Mouse (Mus musculus): ENCODE results near the gene Dnaja2. TPM values are rescaled to one million over a fixed set of nuclear protein-coding genes. Genes with fewer than 3 reads are reported as not detected.

Gene Dnaja2
- total and polyA plus RNA-seq, 3 experiments: 30.2 to 278 (median 250) TPM

DNA sequence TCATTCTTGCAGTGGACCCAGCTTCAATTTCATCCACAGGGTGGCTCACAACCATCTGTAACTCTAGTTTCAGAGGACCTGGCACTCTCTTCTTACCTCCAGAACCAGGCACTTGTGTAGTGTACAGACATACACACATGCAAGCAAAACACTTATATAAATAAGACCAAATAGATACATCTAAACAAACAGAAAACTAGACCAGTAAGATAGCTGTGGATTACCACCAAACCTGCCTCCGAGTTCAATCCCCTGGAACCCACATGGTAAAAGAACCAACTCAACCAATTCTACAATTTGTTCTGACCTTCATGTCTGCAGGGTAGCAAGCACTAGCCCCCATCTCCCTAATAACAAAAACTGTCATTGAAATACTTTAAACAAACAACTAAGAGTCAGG, 3.2 kb downstream of the Dnaja2 start:
- 0 out of 2 replicates have a peak, but pooled peaks cover 5% of the 10 kb centered on the region for H3K79me2 ChIP-seq (replicated peaks; ENCODE audit: control insufficient read depth, insufficient read depth, low read length)
- no peak overlapping the region for H3K27ac ChIP-seq
- intact Hi-C loops (cut with DNase I): loop anchor here (10.0 kb wide), 1 partner anchor 477 kb away; the partner anchor contains the start of gene Dhps
- H3K4me3 ChIP-seq: no peak overlapping the region
- H3K4me1 ChIP-seq (ENCODE audit: control insufficient read depth, insufficient read depth, low read length): peaks cover 4% of the 10 kb centered on the region
- H3K27me3 ChIP-seq (ENCODE audit: control insufficient read depth, insufficient read depth, low read length): no peaks in the 10 kb centered on the region
- H3K36me3 ChIP-seq (ENCODE audit: control insufficient read depth, insufficient read depth, low read length): peaks cover 57% of the 10 kb centered on the region
- no peak for DNase-seq
- 74% methylated on average over 1 of the region's 1 CpGs for WGBS
- TF ChIP-seq EP300 (IDR thresholded peaks at IDR 0.05; ENCODE audit: insufficient read depth, low read depth, low read length): no peak
- TF ChIP-seq POLR2A (IDR thresholded peaks at IDR 0.05; ENCODE audit: insufficient read depth, low read depth, low read length): no peak
- TF ChIP-seq CTCF (IDR thresholded peaks at IDR 0.05): 0 out of 2 replicates have a peak, but pooled peaks have one; percentile 21
- no peak overlapping the region for H3K9ac ChIP-seq (ENCODE audit: low read depth, low read length)

DNA sequence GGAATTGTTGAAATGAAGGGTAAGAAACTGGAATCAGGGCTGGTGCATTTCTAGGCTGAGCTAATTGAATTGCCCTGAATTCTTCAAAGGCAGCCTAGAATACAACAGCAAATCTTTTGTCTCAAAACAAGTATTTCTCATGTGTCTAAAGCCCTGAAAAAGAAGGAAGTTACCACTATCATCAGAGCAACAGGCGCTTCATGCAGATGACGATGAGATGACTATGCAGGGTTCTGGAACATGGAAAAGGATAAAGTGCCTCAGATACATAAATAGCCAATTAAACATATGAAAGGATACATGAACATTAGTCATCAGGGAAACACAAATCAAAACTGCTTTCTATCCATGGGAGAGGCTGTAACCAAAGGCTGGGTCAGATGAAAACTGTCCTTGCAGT, 18.8 kb downstream of the Dnaja2 start:
- H3K9ac ChIP-seq (ENCODE audit: low read depth, low read length): no peak overlapping the region
- TF ChIP-seq CTCF (IDR thresholded peaks at IDR 0.05) (no peak), POLR2A (IDR thresholded peaks at IDR 0.05; ENCODE audit: insufficient read depth, low read depth, low read length) (no peak), EP300 (IDR thresholded peaks at IDR 0.05; ENCODE audit: insufficient read depth, low read depth, low read length) (no peak)
- H3K27me3 ChIP-seq (ENCODE audit: control insufficient read depth, insufficient read depth, low read length): no peaks in the 10 kb centered on the region
- H3K4me1 ChIP-seq (ENCODE audit: control insufficient read depth, insufficient read depth, low read length): no peaks in the 10 kb centered on the region
- H3K27ac ChIP-seq: no peak overlapping the region
- 95% methylated on average over 2 of the region's 2 CpGs for WGBS
- H3K36me3 ChIP-seq (ENCODE audit: control insufficient read depth, insufficient read depth, low read length): peaks cover 13% of the 10 kb centered on the region
- H3K4me3 ChIP-seq: no peak overlapping the region
- H3K79me2 ChIP-seq (replicated peaks; ENCODE audit: control insufficient read depth, insufficient read depth, low read length): no peaks in the 10 kb centered on the region
- no peak for DNase-seq
- intact Hi-C loops (cut with DNase I): no loop called here

DNA sequence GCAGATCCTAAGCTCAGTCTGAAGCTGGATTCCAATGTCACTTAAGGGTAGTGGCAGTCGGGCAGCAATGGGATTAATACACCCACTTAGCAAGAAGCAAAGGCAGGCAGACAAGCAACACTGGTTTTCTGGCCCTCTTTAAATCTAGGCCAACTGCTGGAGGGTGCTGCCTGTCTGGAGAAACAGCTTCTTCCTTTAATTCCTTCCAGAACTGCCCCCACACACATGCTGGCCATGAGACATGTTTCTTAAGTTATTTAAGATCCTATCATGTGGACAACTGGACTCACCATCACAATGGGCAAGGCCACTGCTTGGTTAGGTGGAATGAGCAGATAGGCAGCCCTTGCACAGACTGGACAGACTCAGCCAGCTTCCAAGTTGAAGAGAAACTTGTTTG, 21.0 kb downstream of the Dnaja2 start:
- Histone ChIP-seq H3K36me3 (ENCODE audit: control insufficient read depth, insufficient read depth, low read length) (peaks cover 13% of the 10 kb centered on the region), H3K79me2 (replicated peaks; ENCODE audit: control insufficient read depth, insufficient read depth, low read length) (no peaks in the 10 kb centered on the region), H3K9ac (ENCODE audit: low read depth, low read length) (no peak overlapping the region), H3K27ac (no peak overlapping the region), H3K4me1 (ENCODE audit: control insufficient read depth, insufficient read depth, low read length) (no peaks in the 10 kb centered on the region), H3K27me3 (ENCODE audit: control insufficient read depth, insufficient read depth, low read length) (no peaks in the 10 kb centered on the region), H3K4me3 (no peak overlapping the region)
- WGBS: 72% methylated on average over 1 of the region's 1 CpGs
- TF ChIP-seq EP300 (IDR thresholded peaks at IDR 0.05; ENCODE audit: insufficient read depth, low read depth, low read length): no peak
- DNase-seq: no peak
- intact Hi-C loops (cut with DNase I): no loop called here

DNA sequence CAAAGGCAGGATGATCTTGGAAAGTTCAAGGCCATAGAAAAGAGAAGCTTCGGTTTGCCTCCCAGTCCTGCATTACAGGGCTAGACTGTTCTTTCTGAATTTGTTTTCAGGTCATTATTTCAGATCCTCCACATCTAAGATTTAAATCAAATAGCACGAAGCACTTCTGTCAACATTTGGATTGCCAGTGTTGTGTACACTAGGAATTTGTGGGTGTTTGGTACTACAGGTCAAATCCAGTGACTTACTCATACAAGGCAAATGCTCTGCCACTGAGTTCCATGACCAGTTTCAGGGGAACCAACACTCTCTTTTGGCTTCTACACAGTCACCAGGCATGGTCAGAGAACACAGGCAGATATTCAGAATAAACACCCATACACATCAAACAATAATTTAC, 21.7 kb downstream of the Dnaja2 start:
- H3K36me3 ChIP-seq (ENCODE audit: control insufficient read depth, insufficient read depth, low read length): peaks cover 8% of the 10 kb centered on the region
- H3K27ac ChIP-seq: no peak overlapping the region
- WGBS: 90% methylated on average over 2 of the region's 2 CpGs
- no peaks in the 10 kb centered on the region for H3K79me2 ChIP-seq (replicated peaks; ENCODE audit: control insufficient read depth, insufficient read depth, low read length)
- no peaks in the 10 kb centered on the region for H3K27me3 ChIP-seq (ENCODE audit: control insufficient read depth, insufficient read depth, low read length)
- H3K9ac ChIP-seq (ENCODE audit: low read depth, low read length): no peak overlapping the region
- no peaks in the 10 kb centered on the region; the same call in 1 of the 2 replicates for H3K4me1 ChIP-seq (ENCODE audit: control insufficient read depth, insufficient read depth, low read length)
- H3K4me3 ChIP-seq: no peak overlapping the region
- intact Hi-C loops (cut with DNase I): no loop called here
- TF ChIP-seq EP300 (IDR thresholded peaks at IDR 0.05; ENCODE audit: insufficient read depth, low read depth, low read length) (no peak), CTCF (IDR thresholded peaks at IDR 0.05) (no peak), POLR2A (IDR thresholded peaks at IDR 0.05; ENCODE audit: insufficient read depth, low read depth, low read length) (no peak)
- DNase-seq: no peak

DNA sequence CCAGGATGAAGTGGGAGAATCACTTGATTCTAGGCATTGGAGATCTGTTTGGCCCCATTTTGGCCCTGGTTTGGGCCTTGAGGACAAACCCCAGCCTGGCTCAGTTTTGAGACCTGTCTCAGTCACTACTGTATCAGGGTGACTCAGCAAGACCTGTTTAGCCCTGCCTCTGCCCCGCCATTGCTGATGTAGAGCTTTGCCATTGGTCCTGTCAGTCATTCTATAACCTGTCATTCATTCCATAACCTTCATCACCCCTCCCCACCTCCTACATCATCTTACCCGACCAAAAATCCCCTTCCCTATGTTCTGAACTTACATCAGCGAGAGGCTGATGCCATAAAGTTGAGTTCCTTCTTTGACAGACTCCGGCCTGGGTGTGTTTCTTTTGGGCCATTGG, 22.3 kb downstream of the Dnaja2 start:
- H3K4me3 ChIP-seq: no peak overlapping the region
- WGBS: 93% methylated on average over 4 of the region's 4 CpGs
- H3K36me3 ChIP-seq (ENCODE audit: control insufficient read depth, insufficient read depth, low read length): peaks cover 3% of the 10 kb centered on the region
- H3K9ac ChIP-seq (ENCODE audit: low read depth, low read length): no peak overlapping the region
- H3K27ac ChIP-seq: no peak overlapping the region
- no peaks in the 10 kb centered on the region for H3K27me3 ChIP-seq (ENCODE audit: control insufficient read depth, insufficient read depth, low read length)
- intact Hi-C loops (cut with DNase I): no loop called here
- H3K79me2 ChIP-seq (replicated peaks; ENCODE audit: control insufficient read depth, insufficient read depth, low read length): no peaks in the 10 kb centered on the region
- H3K4me1 ChIP-seq (ENCODE audit: control insufficient read depth, insufficient read depth, low read length): no peaks in the 10 kb centered on the region; the same call in 1 of the 2 replicates
- TF ChIP-seq EP300 (IDR thresholded peaks at IDR 0.05; ENCODE audit: insufficient read depth, low read depth, low read length) (no peak), CTCF (IDR thresholded peaks at IDR 0.05) (no peak)
- no peak for DNase-seq

DNA sequence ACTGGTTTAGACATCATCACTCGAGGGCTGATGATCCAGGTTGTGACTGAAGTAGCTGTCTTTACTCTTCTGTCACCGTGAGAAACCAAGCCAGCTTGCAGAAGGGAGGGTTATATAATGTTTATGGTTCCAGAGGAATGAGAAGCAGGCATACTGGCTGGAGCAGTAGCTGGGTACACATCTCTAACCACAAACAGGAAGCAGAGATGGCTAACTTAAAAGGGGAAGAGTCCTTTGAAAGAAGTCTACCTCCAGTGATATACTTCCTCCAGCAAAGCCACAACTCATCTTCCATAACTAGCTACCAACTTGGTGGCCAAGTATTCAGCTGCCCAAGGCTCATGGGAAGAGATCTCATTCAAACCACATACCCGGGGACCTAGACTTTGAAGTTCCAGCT, 23.7 kb downstream of the Dnaja2 start:
- no peak overlapping the region for H3K27ac ChIP-seq
- no peaks in the 10 kb centered on the region; the same call in 1 of the 2 replicates for H3K36me3 ChIP-seq (ENCODE audit: control insufficient read depth, insufficient read depth, low read length)
- no peaks in the 10 kb centered on the region for H3K27me3 ChIP-seq (ENCODE audit: control insufficient read depth, insufficient read depth, low read length)
- no peak for DNase-seq
- H3K9ac ChIP-seq (ENCODE audit: low read depth, low read length): no peak overlapping the region
- H3K4me3 ChIP-seq: no peak overlapping the region
- H3K4me1 ChIP-seq (ENCODE audit: control insufficient read depth, insufficient read depth, low read length): no peaks in the 10 kb centered on the region; the same call in 1 of the 2 replicates
- H3K79me2 ChIP-seq (replicated peaks; ENCODE audit: control insufficient read depth, insufficient read depth, low read length): no peaks in the 10 kb centered on the region
- WGBS: 85% methylated on average over 3 of the region's 3 CpGs
- TF ChIP-seq CTCF (IDR thresholded peaks at IDR 0.05) (no peak), EP300 (IDR thresholded peaks at IDR 0.05; ENCODE audit: insufficient read depth, low read depth, low read length) (no peak), POLR2A (IDR thresholded peaks at IDR 0.05; ENCODE audit: insufficient read depth, low read depth, low read length) (no peak)
- intact Hi-C loops (cut with DNase I): no loop called here
